Mouse (Mus musculus) kidney, postnatal 14 days (tissue): ENCODE measurements around the gene Ptprk.

Experiments
- DNase-seq: peaks from one replicate; pipeline ENCODE4 v3.0.0; 2022; ENCODE audit warnings: mixed read lengths

Ptprk gene

GRCm38 (mm10) chr10:28191440-28191839, 116.8 kb downstream of the Ptprk start:
- no peak for DNase-seq

- no peak for DNase-seq
These were observed 119.0 kb downstream of the Ptprk start for GRCm38 (mm10) chr10:28193630-28194029.

DNA sequence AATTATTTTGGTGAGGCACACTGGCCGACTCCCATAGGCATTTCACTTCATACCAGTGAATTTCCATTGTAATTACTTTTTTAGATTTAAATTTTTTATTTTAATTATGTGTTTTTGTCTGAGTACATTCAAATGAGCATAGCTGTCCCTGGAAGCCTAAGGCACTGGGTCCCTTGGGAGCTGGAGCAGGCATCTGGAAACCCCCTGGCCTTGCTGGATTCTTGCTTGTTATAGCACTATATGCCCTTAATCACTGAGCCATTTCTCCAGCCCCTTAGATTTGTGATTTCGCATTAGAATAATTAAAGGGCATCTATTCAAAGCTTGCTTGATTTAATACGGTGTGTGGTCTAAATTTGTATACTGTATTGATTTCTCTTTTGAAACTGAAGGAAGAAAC, 126.0 kb downstream of the Ptprk start:
- no peak for DNase-seq

- no peak for DNase-seq
These were observed 134.8 kb downstream of the Ptprk start for GRCm38 (mm10) chr10:28209394-28209793.

- DNase-seq, result no peak
These were observed 137.5 kb downstream of the Ptprk start for GRCm38 (mm10) chr10:28212083-28212482.

- no peak for DNase-seq
These were observed 140.5 kb downstream of the Ptprk start for GRCm38 (mm10) chr10:28215153-28215552.

DNA sequence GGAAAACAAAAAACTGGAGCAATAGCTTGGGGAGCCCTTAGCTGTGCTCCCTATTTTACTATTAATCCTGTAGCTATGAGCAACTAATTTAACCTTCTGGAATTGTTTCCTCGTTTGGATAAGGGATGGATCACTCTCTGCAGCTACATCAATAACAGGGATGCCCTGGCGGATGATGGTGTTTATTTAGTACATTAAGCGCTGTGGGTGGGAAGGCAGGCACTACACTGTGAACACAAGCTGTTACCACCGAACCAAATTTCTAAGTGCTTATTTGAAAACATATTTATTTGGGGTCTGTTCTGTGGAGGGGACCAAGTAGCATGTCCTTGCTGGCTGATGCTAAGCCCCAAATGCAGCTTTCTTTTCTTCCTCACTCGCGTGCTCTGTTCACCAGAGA, 149.0 kb downstream of the Ptprk start:
- no peak for DNase-seq

DNA sequence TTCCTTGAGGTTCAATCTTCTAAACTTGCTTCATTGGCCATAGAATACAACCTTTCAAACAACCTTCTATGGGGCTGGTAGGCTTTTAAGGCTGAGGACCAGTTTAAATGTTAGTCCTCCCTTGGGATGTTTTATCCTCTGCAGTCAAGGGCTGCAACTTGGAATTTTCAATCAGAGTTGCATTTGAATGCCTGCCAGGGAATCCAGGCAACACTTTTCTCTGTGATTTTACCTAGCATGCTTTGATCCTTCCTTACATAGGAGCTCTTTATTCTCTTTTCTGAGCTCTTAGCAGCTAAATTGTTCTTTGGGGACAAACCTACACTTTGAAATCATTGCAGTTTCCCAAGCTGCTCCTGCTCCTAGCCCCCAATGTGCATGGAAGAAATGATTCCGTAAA, 149.8 kb downstream of the Ptprk start:
- no peak for DNase-seq

GRCm38 (mm10) chr10:28225536-28226075, 151.0 kb downstream of the Ptprk start:
- DNase-seq, result no peak

- DNase-seq, result no peak
These were observed 153.1 kb downstream of the Ptprk start for GRCm38 (mm10) chr10:28227732-28228131.

GRCm38 (mm10) chr10:28228208-28228607, 153.6 kb downstream of the Ptprk start:
- no peak for DNase-seq

DNA sequence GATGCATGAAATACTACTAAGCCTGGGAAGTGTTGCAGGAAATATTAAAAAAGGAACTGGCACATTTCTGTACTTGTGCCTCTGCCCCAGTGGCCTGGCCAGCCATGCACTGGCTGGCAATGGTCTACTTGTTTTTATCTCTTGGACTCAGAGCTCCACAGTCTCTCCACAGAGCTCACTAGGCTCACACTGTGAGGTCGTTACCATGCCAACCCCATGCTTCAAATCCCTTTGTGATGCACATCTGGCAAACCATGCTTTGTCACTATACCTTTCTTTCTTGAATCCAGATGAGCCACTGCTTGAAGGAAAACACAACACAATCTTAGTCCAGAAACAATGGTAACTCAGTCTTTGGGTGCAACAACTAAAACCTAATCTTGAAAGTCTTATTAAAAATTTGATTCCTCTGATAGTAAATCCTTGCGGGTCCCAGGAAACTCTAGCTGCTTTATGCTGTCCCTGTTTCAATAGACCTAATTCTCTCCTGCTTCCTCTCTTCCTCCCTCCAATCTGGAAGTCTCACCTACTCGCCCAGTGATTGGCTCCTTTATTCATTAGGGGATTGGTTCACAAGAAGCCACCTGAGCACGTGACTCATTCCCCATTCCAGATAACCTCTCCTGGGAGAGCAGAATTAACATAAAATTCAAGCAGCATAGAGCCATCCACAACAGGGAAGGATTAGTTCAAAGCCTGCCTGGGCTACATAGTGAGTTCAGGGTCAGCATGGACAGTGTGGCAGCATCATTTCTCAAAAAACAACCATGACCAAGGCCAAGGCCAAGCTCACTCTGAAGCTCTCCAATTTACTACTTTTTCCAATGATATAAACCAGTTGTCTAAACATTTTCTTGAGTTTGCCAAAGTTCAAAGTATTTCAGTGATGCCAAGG, 157.9 kb downstream of the Ptprk start:
- DNase-seq, result no peak

DNA sequence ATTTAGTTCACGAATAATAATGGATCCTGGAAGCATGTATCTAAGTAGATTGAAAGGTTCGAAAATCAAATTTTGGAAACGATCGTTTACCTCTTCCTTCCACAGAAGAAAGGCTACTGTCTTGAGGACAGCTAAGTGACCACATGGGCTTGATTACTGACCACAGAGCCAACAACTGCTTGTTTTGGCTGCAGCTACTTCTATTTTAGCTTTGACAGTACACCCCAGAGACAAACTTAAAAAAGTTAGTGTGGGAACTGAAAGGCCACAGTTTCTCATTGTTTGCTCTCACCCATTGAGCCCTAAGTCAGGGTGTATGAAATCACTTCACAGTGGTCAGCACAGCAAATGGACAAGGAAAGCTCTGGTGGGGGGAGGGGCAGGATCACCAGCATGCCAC, 174.4 kb downstream of the Ptprk start:
- no peak for DNase-seq

GRCm38 (mm10) chr10:28251385-28251784, 176.8 kb downstream of the Ptprk start:
- DNase-seq, result no peak

GRCm38 (mm10) chr10:28260651-28261050, 186.0 kb downstream of the Ptprk start:
- DNase-seq, result no peak

DNA sequence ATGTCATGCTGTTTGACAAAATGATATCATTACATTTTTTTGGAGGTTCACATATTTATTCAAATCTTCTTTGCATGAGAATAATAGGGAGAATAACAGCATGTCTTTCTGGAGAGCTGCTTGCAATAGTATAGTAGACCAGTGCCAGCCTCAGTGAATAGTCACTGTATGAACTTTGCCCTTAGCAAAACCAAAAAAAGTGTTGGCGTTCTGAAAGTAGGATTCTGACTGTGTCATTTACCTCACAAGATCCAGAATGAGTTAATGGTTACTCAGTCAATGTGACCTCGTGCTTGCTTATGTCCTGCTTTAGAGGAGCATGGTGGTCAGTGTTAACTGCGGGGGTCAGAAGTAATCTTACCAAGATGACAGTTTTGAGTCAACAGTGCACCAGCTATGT, 187.5 kb downstream of the Ptprk start:
- peak; percentile 24 for DNase-seq

DNA sequence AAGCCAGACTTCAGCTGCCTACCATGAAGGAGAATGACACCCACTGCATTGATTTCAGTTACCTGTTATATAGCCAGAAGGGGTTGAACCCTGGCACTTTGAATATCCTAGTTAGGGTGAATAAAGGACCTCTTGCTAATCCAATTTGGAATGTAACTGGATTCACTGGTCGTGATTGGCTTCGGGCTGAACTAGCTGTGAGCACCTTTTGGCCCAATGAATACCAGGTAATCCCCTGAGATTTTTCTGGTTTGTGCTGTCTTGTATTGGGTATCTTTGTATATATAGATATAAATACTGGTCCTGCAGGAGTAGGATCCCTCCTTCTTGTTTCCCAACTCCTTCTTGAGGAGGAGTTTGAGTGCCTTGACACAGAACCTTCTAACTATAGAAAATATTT, 188.9 kb downstream of the Ptprk start:
- DNase-seq, result no peak

DNA sequence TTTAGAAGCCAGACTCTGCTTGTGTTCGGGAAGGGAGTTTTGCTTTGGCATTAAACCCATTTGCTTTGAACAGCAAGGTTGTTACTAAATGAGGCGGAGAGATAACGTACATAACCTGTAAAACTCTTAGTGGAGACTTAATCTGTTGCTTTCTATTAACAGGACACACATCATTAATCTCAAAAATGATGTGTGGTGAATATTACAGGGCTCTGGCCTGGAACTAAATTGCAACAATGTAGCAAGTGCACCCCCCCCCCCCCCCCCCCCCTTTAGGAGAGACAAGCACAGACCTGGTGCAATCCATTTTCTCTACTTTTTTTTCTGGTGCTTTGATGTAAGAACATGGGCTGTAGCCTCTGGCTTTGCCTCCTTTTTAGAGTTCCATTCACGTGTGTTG, 195.7 kb downstream of the Ptprk start:
- no peak for DNase-seq

DNA sequence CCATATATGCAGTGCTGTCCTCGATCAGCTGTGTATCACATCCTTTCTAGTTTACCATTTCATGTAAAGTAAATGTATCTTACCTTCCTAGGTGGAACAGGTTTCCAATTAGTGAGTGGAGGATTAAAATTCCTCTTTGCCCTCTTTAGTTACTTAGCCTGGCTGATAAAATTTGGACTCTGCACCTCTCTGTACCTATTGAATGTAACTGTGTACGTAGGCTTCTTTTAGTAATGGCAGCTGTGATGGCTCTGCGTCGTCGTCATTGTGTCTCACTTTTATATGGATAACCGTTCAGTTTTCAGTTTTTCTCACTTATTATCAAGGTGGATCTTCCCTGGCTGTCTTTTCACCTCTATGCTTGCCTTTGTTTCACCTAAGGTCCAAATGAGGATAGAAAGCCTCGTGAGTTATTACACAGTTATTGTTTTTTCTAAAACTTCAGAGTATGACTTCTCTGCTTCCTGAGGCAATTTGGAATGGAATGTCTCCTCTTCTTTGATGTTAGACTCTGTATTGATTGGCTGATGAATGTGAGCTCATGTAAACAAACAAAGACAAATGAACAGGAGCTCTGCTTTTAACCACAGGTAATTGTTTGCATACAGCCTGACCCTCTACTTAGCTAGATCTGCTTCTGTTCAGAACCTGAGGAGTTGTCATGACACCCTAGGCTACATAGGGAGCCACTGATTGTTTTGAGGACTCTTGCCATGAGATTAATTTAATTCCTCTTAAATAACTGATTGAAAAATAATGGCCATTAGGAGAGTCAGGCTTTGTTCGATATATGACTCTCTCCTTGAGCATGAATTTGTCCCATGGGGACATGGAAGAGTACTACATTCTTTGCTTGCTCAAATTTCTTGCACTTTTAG, 197.3 kb downstream of the Ptprk start:
- no peak for DNase-seq

- DNase-seq, result no peak
These were observed 204.1 kb downstream of the Ptprk start for GRCm38 (mm10) chr10:28278757-28279156.

- no peak for DNase-seq
These were observed 222.9 kb downstream of the Ptprk start for GRCm38 (mm10) chr10:28297531-28297930.

DNA sequence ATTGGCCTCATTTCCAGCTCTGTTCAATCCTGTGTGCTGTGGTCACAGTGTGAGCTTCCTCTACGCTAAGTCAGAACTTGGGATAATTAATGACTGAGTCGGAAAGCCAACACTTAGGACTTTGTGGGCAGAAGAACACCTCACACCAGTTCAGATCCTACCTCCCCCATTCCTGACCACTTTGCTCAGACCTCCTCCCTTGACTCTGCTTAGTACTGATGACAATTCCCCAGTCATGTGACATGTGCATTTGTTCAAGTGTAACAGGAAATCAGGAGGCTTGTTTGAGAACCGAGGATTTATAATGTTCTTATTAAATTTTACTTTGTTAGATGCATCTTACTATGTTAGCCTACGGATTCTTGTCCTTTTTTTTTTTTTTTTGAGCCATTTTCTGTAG, 224.6 kb downstream of the Ptprk start:
- DNase-seq, result no peak

DNA sequence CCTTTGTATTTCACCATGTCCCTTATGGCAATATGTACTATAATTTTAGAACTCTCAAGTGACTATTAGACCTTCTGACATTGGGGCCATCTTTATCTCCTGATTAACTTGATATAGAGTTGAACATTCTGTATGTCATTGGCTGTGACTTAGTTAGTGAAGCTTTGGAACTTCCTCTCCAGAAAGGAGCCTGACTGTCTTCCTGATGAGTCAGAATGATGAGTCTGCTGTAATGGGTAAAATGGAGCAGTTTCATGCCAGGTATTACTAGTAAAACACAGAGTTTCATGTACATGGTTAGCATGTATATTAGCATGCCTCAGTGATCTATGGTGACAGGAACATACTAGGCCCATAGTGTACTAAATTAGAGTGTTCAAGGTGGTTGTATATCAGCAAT, 229.2 kb downstream of the Ptprk start:
- DNase-seq, result no peak
